In the genomic region with DNA sequence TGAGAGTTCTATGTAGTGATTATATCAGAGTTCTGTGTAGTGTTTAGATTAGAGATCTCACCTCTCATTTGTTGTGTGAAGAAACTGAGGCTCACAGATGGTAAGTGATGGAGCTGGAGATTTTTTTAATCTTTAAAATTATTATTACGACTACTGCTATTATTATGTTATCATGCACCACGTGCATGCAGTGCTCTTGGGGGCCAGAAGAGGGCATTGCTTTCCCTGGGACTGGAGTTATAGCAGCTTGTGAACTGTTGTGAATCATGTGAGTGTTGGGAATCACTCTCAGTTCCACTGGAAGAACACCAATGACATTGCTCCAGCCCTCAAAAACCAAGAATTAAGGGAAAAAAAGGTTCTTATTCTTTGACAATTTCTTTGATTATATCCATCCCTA, we compare ENCODE assay signal across 21 mouse cellular contexts. TPM values are rescaled to one million over a fixed set of nuclear protein-coding genes. Genes with fewer than 3 reads are reported as not detected.
DNase-seq lines count a peak whose midpoint lies in the region; ATAC-seq and TF ChIP-seq lines count a peak whose summit lies in the region.
"Had no signal": no experiment of that assay in that cellular context is flagged by ENCODE, and none has a peak within 500 bp of the region (broad histone marks: within the 10 kb centered on the region; RNA-seq: fewer than 3 reads in every experiment).

No protein-coding gene starts in this region.

- no peak for DNase-seq in hindbrain, postnatal 0 days (ENCODE audit: low spot score)
- no peak for DNase-seq in hindbrain, embryonic 10.5 days (ENCODE audit: low spot score)
- no peak for DNase-seq in midbrain, postnatal 0 days (ENCODE audit: low spot score)
- DNase-seq in midbrain, embryonic 14.5 days = no peak
- peak; percentile 22 for DNase-seq in MEL (ENCODE audit: low read depth, low spot score)
- DNase-seq in spleen, postnatal 14 days (ENCODE audit: low spot score in 2 of 2) = no peak
- DNase-seq in neural tube, embryonic 10.5 days (ENCODE audit: extremely low spot score, low spot score) = no peak
- DNase-seq: adrenal gland, postnatal 25 days; cerebellum, adult 9-11 months; gastrocnemius, postnatal 10 days; heart, postnatal 4 days had no signal

- TF ChIP-seq EP300 in MEL (IDR thresholded peaks at IDR 0.05; ENCODE audit: low read depth in 1 of 2, low read length in 2 of 2) = no peak

- H3K9me3 ChIP-seq in hindbrain, postnatal 0 days (ENCODE audit: low read length) = no peaks in the 10 kb centered on the region; the same call in 1 of the 2 replicates
- H3K9me3 ChIP-seq in hindbrain, embryonic 10.5 days = no peaks in the 10 kb centered on the region
- H3K9me3 ChIP-seq in midbrain, postnatal 0 days (ENCODE audit: low read length) = no peaks in the 10 kb centered on the region
- H3K9me3 ChIP-seq in midbrain, embryonic 14.5 days (ENCODE audit: control insufficient read depth, low read length) = no peaks in the 10 kb centered on the region
- H3K9me3 ChIP-seq in MEL (replicated peaks; ENCODE audit: insufficient read depth, low read length) = no peaks in the 10 kb centered on the region
- H3K9me3 ChIP-seq: megakaryocyte, embryonic 14.5 days had no signal

- peak; percentile 46 for TF ChIP-seq CTCF in hindbrain, postnatal 0 days (IDR thresholded peaks at IDR 0.05; ENCODE audit: low read depth)
- peak; percentile 42 for TF ChIP-seq CTCF in midbrain, postnatal 0 days (IDR thresholded peaks at IDR 0.05)
- TF ChIP-seq CTCF in MEL (IDR thresholded peaks at IDR 0.05 in 2 of 3, conservative IDR thresholded peaks at IDR 0.05 in 1 of 3; ENCODE audit: control insufficient read depth in 1 of 3, insufficient read depth in 1 of 3, low read depth in 2 of 3, low read length in 3 of 3, poor library complexity in 1 of 3, severe bottlenecking in 1 of 3) = peak; percentile 31 to 43 (median 39)

- H3K4me1 ChIP-seq in hindbrain, postnatal 0 days (ENCODE audit: insufficient read depth, low read length) = no peaks in the 10 kb centered on the region; the same call in 1 of the 2 replicates
- peaks cover 4% of the 10 kb centered on the region for H3K4me1 ChIP-seq in hindbrain, embryonic 10.5 days (replicated peaks)
- no peaks in the 10 kb centered on the region for H3K4me1 ChIP-seq in midbrain, postnatal 0 days (ENCODE audit: insufficient read depth, low read length)
- no peaks in the 10 kb centered on the region for H3K4me1 ChIP-seq in midbrain, embryonic 14.5 days (ENCODE audit: control insufficient read depth, insufficient read depth, low read length)
- H3K4me1 ChIP-seq in MEL (ENCODE audit: control insufficient read depth in 1 of 2, insufficient read depth in 2 of 2, low read length in 2 of 2) = no peaks in the 10 kb centered on the region

- no peaks in the 10 kb centered on the region for H3K79me2 ChIP-seq in MEL (ENCODE audit: control insufficient read depth, insufficient read depth, low read length, poor library complexity)

- WGBS in hindbrain, postnatal 0 days = 59% methylated on average over 2 of the region's 2 CpGs
- 50% methylated on average over 2 of the region's 2 CpGs for WGBS in hindbrain, embryonic 10.5 days
- WGBS in midbrain, postnatal 0 days = 53% methylated on average over 2 of the region's 2 CpGs
- WGBS in midbrain, embryonic 14.5 days = 55% methylated on average over 2 of the region's 2 CpGs

- TF ChIP-seq RAD21 in MEL (IDR thresholded peaks at IDR 0.05; ENCODE audit: low read depth, low read length) = peak; percentile 17

- ATAC-seq in hindbrain, postnatal 0 days = no peak
- no peak for ATAC-seq in midbrain, postnatal 0 days (ENCODE audit: low FRiP score)
- ATAC-seq in midbrain, embryonic 14.5 days (ENCODE audit: low FRiP score, low TSS enrichment) = no peak
- ATAC-seq: CD4-positive, CD25-positive, alpha-beta regulatory T cell, adult 4 months; forebrain, embryonic 16.5 days; inflammation-experienced regulatory T-cells, adult 6 months had no signal

- TF ChIP-seq POLR2A in MEL (IDR thresholded peaks at IDR 0.05; ENCODE audit: control insufficient read depth in 1 of 2, insufficient read depth in 1 of 2, low read depth in 1 of 2, low read length in 2 of 2, poor library complexity in 1 of 2) = no peak

- peaks cover 22% of the 10 kb centered on the region for H3K27me3 ChIP-seq in hindbrain, postnatal 0 days (ENCODE audit: insufficient read depth, low read length)
- peaks cover 54% of the 10 kb centered on the region for H3K27me3 ChIP-seq in hindbrain, embryonic 10.5 days (ENCODE audit: insufficient read depth, poor library complexity, severe bottlenecking)
- peaks cover 22% of the 10 kb centered on the region for H3K27me3 ChIP-seq in midbrain, postnatal 0 days (ENCODE audit: insufficient read depth, low read length)
- peaks cover 28% of the 10 kb centered on the region for H3K27me3 ChIP-seq in midbrain, embryonic 14.5 days (ENCODE audit: control insufficient read depth, insufficient read depth, low read length)
- peaks cover 1 to 4% of the 10 kb centered on the region in 2 experiments for H3K27me3 ChIP-seq in MEL (ENCODE audit: control insufficient read depth in 1 of 2, insufficient read depth in 2 of 2, low read length in 2 of 2)

- no peak overlapping the region for H3K9ac ChIP-seq in hindbrain, postnatal 0 days (replicated peaks; ENCODE audit: low read length)
- no peak overlapping the region for H3K9ac ChIP-seq in midbrain, postnatal 0 days (replicated peaks; ENCODE audit: low read length, poor library complexity, severe bottlenecking)
- no peak overlapping the region for H3K9ac ChIP-seq in midbrain, embryonic 14.5 days (replicated peaks; ENCODE audit: low read length)
- H3K9ac ChIP-seq in MEL (ENCODE audit: control insufficient read depth, low read depth, low read length, poor library complexity, severe bottlenecking) = no peak overlapping the region

- H3K27ac ChIP-seq in hindbrain, postnatal 0 days = no peak overlapping the region
- no peak overlapping the region for H3K27ac ChIP-seq in hindbrain, embryonic 10.5 days
- no peak overlapping the region for H3K27ac ChIP-seq in midbrain, postnatal 0 days (ENCODE audit: low read depth, low read length)
- no peak overlapping the region for H3K27ac ChIP-seq in midbrain, embryonic 14.5 days (replicated peaks; ENCODE audit: low read depth, low read length)
- H3K27ac ChIP-seq in MEL (ENCODE audit: control insufficient read depth, low read depth, low read length) = no peak overlapping the region

- no peak overlapping the region for H3K4me3 ChIP-seq in hindbrain, postnatal 0 days (ENCODE audit: low read length)
- no peak overlapping the region for H3K4me3 ChIP-seq in hindbrain, embryonic 10.5 days
- H3K4me3 ChIP-seq in midbrain, postnatal 0 days (ENCODE audit: low read depth, low read length) = no peak overlapping the region
- H3K4me3 ChIP-seq in midbrain, embryonic 14.5 days (replicated peaks; ENCODE audit: low read depth, low read length) = no peak overlapping the region
- H3K4me3 ChIP-seq in MEL (ENCODE audit: control insufficient read depth in 1 of 2, insufficient read depth in 1 of 2, low read depth in 2 of 2, low read length in 2 of 2) = no peak overlapping the region
- H3K4me3 ChIP-seq: erythroblast, embryonic 14.5 days; megakaryocyte, embryonic 14.5 days had no signal

- H3K4me2 ChIP-seq in hindbrain, postnatal 0 days (ENCODE audit: low read depth, low read length) = no peak overlapping the region
- H3K4me2 ChIP-seq in midbrain, postnatal 0 days (ENCODE audit: low read depth, low read length, poor library complexity, severe bottlenecking) = no peak overlapping the region
- H3K4me2 ChIP-seq in midbrain, embryonic 14.5 days (ENCODE audit: low read length) = no peak overlapping the region

- no peaks in the 10 kb centered on the region for H3K36me3 ChIP-seq in hindbrain, postnatal 0 days (ENCODE audit: insufficient read depth, low read length)
- no peaks in the 10 kb centered on the region for H3K36me3 ChIP-seq in hindbrain, embryonic 10.5 days
- H3K36me3 ChIP-seq in midbrain, postnatal 0 days (ENCODE audit: insufficient read depth, low read length) = no peaks in the 10 kb centered on the region
- no peaks in the 10 kb centered on the region for H3K36me3 ChIP-seq in midbrain, embryonic 14.5 days (ENCODE audit: control insufficient read depth, insufficient read depth, low read length)
- H3K36me3 ChIP-seq in MEL (ENCODE audit: control insufficient read depth in 1 of 2, insufficient read depth in 2 of 2, low read length in 2 of 2) = no peaks in the 10 kb centered on the region

TF ChIP-seq in MEL, 35 proteins besides CTCF, POLR2A, EP300 and RAD21:
- TF ChIP-seq SMC3 (IDR thresholded peaks at IDR 0.05; ENCODE audit: low read depth, low read length) (peak; percentile 42), NRF1 (IDR thresholded peaks at IDR 0.05; ENCODE audit: insufficient read depth, low read depth, low read length, poor library complexity, severe bottlenecking) (no peak), ETS1 (IDR thresholded peaks at IDR 0.05; ENCODE audit: low read depth, low read length) (no peak), MYB (IDR thresholded peaks at IDR 0.05; ENCODE audit: low read depth, low read length) (no peak), ZC3H11A (IDR thresholded peaks at IDR 0.05; ENCODE audit: low read depth, low read length) (0 out of 2 replicates have a peak, but pooled peaks have one; percentile 16), GABPA (IDR thresholded peaks at IDR 0.05; ENCODE audit: low read depth, low read length) (no peak)

RNA-seq across cellular contexts. Expression of a gene that starts 21.1 kb away (rescaled TPM):
- 0.14 and 0.52 TPM in 2 replicates for total RNA-seq in hindbrain, postnatal 0 days (2014; rRNA removed)
- polyA plus RNA-seq in hindbrain, postnatal 0 days (2015; fragmentation: Nextera tagmentation; extraction: Ambion mirVana) = 0.03 and 0.09 TPM in 2 replicates
- polyA plus RNA-seq in hindbrain, embryonic 10.5 days (2016; fragmentation: Nextera tagmentation; extraction: Ambion mirVana) = 0.82 and 0.90 TPM in 2 replicates
- 1.6 and 2.5 TPM in 2 replicates for total RNA-seq in midbrain, postnatal 0 days (2014; rRNA removed)
- 0.96 and 2.1 TPM in 2 replicates for polyA plus RNA-seq in midbrain, postnatal 0 days (2015; fragmentation: Nextera tagmentation; extraction: Ambion mirVana)
- 0.77 and 0.91 TPM in 2 replicates for polyA plus RNA-seq in midbrain, embryonic 14.5 days (2014; fragmentation: Nextera tagmentation; extraction: Ambion mirVana)
- not detected in 2 replicates for total RNA-seq in MEL (2012; rRNA removed)
- not detected for polyA plus RNA-seq in MEL (2012; ENCODE audit: insufficient read depth in 1 of 2, insufficient read length in 2 of 2, low read depth in 1 of 2, low replicate concordance in 2 of 2, missing spikeins in 1 of 2)
- total RNA-seq: adrenal gland, postnatal 25 days; heart, adult 8-10 months; heart, postnatal 4 days; liver, adult 2 months; neutrophil, adult 5-6 weeks had no signal
- polyA plus RNA-seq: CD4-positive, CD25-positive, alpha-beta regulatory T cell, adult 4 months; erythroblast, embryonic 14.5 days; inflammation-experienced regulatory T-cells, adult 6 months; liver, adult 2 months; lung, embryonic 16.5 days; spleen, adult 2 months had no signal
